In the genomic region with DNA sequence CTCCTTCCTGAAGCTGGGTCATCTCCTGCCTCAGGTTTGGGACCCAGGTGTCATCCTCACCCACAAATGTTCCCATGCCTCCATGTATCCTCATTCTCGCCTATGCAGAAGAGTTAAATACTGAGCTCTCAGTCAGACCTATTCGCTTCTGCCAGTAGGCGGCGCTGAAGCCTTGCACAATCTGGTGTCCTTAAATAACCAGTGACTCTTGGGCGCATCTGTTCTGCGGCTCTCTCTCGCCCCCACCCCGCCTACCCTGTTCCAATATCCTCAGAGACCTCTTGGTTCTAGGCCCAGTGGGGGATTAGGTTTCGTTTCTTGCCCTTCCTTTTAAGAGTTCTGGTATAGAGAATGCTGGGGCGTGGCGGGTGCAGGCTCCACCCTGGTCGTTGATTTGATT, we compare ENCODE assay signal across 8 mouse cellular contexts. TPM values are rescaled to one million over a fixed set of nuclear protein-coding genes. Genes with fewer than 3 reads are reported as not detected.
DNase-seq lines count a peak whose midpoint lies in the region; ATAC-seq and TF ChIP-seq lines count a peak whose summit lies in the region.

No protein-coding gene starts in this region.

- intact Hi-C loops in gastrocnemius, adult 2 months (cut with DNase I), result loop anchor here (2.0 kb wide), 1 partner anchor 186 kb away; no protein-coding TSS in a partner anchor

- H3K4me1 ChIP-seq in hindbrain, embryonic 16.5 days (ENCODE audit: control insufficient read depth, insufficient read depth, low read depth, low read length), result peaks cover 8% of the 10 kb centered on the region
- H3K4me1 ChIP-seq in megakaryocyte, embryonic 14.5 days, result peaks cover 70% of the 10 kb centered on the region

- peak overlapping the region; percentile 57 for H3K4me3 ChIP-seq in gastrocnemius, adult 2 months
- H3K4me3 ChIP-seq in hindbrain, embryonic 16.5 days (ENCODE audit: low read length), result peak overlapping the region; percentile 26
- peak overlapping the region; percentile 93 for H3K4me3 ChIP-seq in megakaryocyte, embryonic 14.5 days (replicated peaks)

- H3K27me3 ChIP-seq in hindbrain, embryonic 16.5 days (replicated peaks; ENCODE audit: control insufficient read depth, insufficient read depth, low read length), result peaks cover 29% of the 10 kb centered on the region
- H3K27me3 ChIP-seq in megakaryocyte, embryonic 14.5 days (replicated peaks), result no peaks in the 10 kb centered on the region

- TF ChIP-seq CTCF in gastrocnemius, adult 2 months (IDR thresholded peaks at IDR 0.05), result peak; percentile 92

- peak; percentile 89 for ATAC-seq in hindbrain, embryonic 16.5 days

- WGBS in hindbrain, embryonic 16.5 days, result 3% methylated on average over 12 of the region's 12 CpGs

- peak overlapping the region; percentile 36; the same call in 1 of the 2 replicates for H3K9ac ChIP-seq in hindbrain, embryonic 16.5 days (ENCODE audit: low read depth, low read length)

- no peaks in the 10 kb centered on the region for H3K9me3 ChIP-seq in hindbrain, embryonic 16.5 days (ENCODE audit: control insufficient read depth, low read length)
- H3K9me3 ChIP-seq in megakaryocyte, embryonic 14.5 days, result no peaks in the 10 kb centered on the region

- no peaks in the 10 kb centered on the region for H3K36me3 ChIP-seq in hindbrain, embryonic 16.5 days (ENCODE audit: control insufficient read depth, insufficient read depth, low read length)
- H3K36me3 ChIP-seq in megakaryocyte, embryonic 14.5 days (replicated peaks; ENCODE audit: low read length), result peaks cover 42% of the 10 kb centered on the region

- H3K4me2 ChIP-seq in hindbrain, embryonic 16.5 days (ENCODE audit: low read length), result peak overlapping the region; percentile 57

- peak; percentile 69 for DNase-seq in WW6 (ENCODE audit: low read depth, low spot score)
- DNase-seq in cerebellum, postnatal 25 days, result peak; percentile 89 to 93
- peak; percentile 89 for DNase-seq in gastrocnemius, adult 2 months
- DNase-seq in left cerebral cortex, adult 11 months (ENCODE audit: low spot score), result peak; percentile 90
- peak; percentile 96 to 98 for DNase-seq in right cerebral cortex, adult 2 months (ENCODE audit: low spot score in 2 of 2)
- DNase-seq in urinary bladder, postnatal 25 days (ENCODE audit: low spot score), result peak; percentile 80

- no peak overlapping the region for H3K27ac ChIP-seq in gastrocnemius, adult 2 months
- no peak overlapping the region for H3K27ac ChIP-seq in hindbrain, embryonic 16.5 days (ENCODE audit: low read depth, low read length)

RNA-seq across cellular contexts. Expression of gene Robo3, which starts 2.5 kb away (rescaled TPM):
- not detected for total RNA-seq in gastrocnemius, adult 2 months (2021)
- polyA plus RNA-seq in hindbrain, embryonic 16.5 days (2015; fragmentation: Nextera tagmentation; extraction: Ambion mirVana), result 7.3 and 12.1 TPM in 2 replicates
- polyA plus RNA-seq in megakaryocyte, embryonic 14.5 days (2012; ENCODE audit: insufficient read depth, low replicate concordance), result 433 and 1,147 TPM in 2 replicates

RNA-seq across cellular contexts. Expression of gene Robo4, which starts 28.9 kb away (rescaled TPM):
- 10 to 100 TPM in 1 of 2 experiments, 1 to 10 TPM in 1; 8.6 to 10.6 TPM for total RNA-seq in gastrocnemius, adult 2 months (2021)
- 5.5 and 8.6 TPM in 2 replicates for polyA plus RNA-seq in hindbrain, embryonic 16.5 days (2015; fragmentation: Nextera tagmentation; extraction: Ambion mirVana)
- polyA plus RNA-seq in megakaryocyte, embryonic 14.5 days (2012; ENCODE audit: insufficient read depth, low replicate concordance), result not detected in 2 replicates

RNA-seq across cellular contexts. Expression of gene Msantd2, which starts 58.5 kb away (rescaled TPM):
- 1 to 10 TPM; 4.0 to 5.1 TPM for total RNA-seq in gastrocnemius, adult 2 months (2021)
- 24.4 and 28.9 TPM in 2 replicates for polyA plus RNA-seq in hindbrain, embryonic 16.5 days (2015; fragmentation: Nextera tagmentation; extraction: Ambion mirVana)
- 1.5 and 3.5 TPM in 2 replicates for polyA plus RNA-seq in megakaryocyte, embryonic 14.5 days (2012; ENCODE audit: insufficient read depth, low replicate concordance)

Comparison
In these comparisons a context has a peak if more than half of its experiments do, and no peak if none do; other contexts are left out.
1. H3K4me3 ChIP-seq: peak in every context shown above with its lines; median percentile 93 in megakaryocyte, embryonic 14.5 days; 57 in gastrocnemius, adult 2 months; 26 in hindbrain, embryonic 16.5 days.
2. RNA of gene Robo3, which starts 2.5 kb away (polyA plus RNA-seq): 433 to 1,147 TPM in megakaryocyte, embryonic 14.5 days; 7.3 to 12.1 TPM in hindbrain, embryonic 16.5 days; every median in the first group is over 10 times any median in the second.
3. Peak in every context shown above with its lines, with median percentiles within 50 percentile points of each other: DNase-seq.